Mouse (Mus musculus): ENCODE results near the gene Map2k5.

Map2k5 gene

DNA sequence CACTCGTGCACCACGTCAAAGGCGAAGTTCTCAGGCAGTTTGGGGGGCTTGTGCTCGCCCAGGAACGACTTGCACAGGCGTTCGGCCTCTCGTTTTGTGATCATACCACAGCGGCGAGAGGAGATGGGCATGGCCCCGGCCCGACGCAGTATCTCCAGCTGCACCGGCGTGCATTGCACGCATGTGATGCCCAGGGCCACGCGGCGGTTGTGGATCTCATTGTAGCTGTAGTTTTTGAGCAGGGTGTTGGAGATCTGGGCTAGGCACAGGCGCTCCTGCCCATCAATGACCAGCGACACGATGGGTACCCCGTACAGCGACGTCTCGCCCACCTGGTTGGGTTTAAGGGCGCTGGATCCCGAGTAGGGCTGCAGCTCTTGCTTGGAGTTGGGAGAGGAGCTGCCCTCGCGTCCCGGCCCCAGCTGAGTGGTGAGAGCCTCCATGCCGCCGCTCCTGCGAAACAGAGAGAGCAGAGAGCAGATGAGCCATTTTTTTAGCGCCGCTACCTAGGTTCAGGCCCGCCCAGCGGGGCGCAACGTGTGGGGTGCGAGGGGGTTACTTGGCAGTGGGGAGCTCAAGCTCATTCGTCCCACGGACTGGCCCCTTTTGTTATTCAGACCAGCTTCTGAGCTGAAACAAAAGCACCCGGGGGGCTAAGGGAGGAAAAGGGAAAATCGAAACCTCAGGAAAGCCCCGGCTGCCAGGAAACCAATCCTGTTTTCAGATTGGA, 231.4 kb downstream of the Map2k5 start:
- no peak for DNase-seq (ENCODE audit: low spot score in 2 of 2)

DNA sequence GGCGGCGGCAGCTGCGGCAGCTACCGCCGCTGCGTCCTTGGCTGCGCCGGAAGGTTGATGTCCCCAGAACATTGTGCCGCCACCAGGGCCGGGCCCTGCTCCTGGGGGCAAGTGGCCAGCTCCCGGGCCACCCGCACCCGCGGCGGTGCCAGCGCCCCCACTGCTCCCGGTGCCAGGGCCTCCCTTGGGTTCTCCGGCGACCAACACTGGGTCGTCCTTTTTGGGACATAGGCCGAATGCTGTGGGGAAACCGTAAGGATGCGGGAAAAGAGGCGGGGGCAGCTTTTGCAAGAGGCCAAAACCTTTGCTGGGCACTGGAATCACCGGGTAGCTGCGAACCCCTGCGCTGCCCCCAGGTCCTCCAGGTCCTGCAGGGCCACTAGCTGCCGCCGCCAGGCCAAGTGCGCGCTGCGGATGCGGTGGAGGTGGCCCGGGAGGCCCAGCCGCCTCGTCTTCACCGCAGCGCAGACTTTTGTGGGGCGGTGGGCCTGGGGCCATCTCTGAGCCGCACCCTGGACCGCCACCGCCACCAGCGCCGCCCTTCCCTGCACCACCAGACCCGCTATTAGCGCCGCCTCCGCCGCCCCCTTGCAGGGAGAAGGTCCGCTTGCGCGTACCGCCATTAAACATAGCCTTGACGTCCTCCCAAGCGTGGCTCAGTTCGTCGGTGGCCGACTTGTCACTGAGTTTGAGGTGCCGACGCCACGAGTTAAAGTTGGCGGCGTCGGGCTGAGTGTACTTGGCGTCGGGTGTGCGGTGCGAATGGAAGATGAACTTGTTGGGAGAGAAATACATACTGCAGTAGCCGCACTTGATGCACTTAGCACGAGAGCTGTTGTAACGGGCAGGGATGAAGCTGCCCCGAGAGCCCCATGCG, 232.2 kb downstream of the Map2k5 start:
- no peak for DNase-seq (ENCODE audit: low spot score in 2 of 2)

DNA sequence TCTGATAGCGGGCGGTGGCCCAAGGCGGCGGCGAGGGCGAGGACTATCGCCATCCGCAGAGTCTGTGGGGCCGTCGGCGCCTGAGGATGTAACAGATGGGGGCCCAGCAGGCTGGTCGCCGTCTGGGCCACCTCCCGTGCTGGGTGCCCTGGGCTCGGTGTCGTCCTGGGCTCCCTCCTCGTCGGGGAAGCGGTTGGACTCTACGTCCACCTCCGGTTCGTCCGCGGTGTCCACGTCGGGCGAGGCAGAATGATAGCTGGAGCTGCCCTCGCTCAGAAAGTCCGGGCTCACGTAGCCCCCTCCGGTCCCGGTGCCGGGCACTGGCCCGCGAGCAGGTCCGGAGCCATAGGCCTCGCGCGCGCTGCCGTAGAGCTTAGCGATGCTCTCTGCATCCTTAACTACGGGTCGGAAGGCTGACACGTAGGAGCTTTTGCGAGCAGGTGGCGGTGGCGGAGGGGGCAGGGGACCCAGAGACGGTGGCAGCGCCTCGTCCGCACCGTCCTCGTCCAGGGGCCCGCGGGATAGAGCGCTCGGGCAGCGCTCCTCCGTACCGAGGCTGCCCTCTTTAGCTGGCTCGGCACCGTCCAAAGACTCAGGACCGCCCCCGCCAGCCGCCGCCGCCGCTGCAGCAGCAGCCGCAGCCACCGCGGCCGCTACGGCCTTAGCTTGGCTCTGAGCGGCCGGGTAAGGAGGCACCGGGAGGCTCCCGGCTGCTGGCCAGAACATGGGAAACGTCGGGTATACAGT, 233.0 kb downstream of the Map2k5 start:
- no peak for DNase-seq (ENCODE audit: low spot score in 2 of 2)

DNA sequence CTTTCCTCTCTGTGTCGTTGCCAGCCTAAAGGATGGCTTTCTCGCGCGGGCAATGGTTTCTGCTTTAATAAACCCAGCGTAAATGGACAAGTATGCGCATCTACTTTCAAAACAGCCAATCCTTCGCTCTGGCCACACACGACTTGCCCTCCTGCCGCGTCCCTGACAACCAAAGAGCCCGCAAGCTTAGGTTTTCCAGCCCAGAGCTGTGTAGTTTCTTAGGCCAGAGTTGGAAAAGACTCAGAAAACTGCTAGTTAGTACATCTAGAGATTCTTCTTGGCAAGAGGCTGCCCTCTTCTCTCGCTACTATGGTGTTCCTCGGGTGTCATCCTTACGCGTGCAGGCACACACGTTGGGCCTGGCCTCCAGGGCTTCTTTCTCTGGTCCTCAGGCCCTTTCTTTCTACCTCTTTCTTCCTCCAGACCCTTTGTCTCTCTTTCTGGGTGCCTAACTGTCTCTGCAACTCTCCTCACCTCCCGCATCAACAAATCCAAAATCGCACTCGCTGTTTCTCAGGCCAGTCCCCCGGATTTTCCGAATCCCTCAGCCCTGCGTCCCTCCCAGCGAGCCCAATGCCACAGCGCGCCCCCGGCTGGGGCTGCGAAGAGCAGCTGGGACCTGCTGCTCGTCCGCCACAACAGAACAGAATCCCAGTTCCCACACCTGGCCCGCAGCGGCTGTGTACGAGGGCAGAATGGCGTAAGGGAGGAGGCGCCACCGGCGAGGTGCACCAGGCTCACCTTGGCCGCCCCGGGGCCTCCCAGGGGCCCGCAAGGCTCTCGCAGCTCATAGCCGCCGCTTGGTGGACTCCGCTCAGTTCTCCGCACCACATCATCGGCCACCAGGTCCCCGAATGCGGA, 233.8 kb downstream of the Map2k5 start:
- no peak for DNase-seq (ENCODE audit: low spot score in 2 of 2)

DNA sequence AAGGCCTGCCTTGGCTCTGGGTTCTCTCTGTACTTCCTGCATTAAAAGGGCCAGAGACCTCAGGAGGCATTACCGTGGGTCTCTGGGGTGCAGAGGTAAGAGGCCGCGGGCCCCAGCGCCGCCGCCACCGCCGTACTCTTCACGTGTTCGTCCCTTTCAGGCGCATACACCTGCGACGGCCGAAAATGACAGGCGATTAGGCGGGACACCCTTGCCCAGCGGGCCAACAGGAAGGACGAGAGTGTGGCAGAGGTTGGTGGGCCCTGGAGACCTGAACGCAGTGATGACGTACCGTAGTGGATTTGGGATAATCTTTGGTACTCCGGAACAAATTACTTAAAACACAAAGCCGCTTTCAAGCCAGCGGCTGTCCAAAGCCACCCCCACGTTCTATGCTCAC, 234.5 kb downstream of the Map2k5 start:
- DNase-seq (ENCODE audit: low spot score in 2 of 2) = no peak

DNA sequence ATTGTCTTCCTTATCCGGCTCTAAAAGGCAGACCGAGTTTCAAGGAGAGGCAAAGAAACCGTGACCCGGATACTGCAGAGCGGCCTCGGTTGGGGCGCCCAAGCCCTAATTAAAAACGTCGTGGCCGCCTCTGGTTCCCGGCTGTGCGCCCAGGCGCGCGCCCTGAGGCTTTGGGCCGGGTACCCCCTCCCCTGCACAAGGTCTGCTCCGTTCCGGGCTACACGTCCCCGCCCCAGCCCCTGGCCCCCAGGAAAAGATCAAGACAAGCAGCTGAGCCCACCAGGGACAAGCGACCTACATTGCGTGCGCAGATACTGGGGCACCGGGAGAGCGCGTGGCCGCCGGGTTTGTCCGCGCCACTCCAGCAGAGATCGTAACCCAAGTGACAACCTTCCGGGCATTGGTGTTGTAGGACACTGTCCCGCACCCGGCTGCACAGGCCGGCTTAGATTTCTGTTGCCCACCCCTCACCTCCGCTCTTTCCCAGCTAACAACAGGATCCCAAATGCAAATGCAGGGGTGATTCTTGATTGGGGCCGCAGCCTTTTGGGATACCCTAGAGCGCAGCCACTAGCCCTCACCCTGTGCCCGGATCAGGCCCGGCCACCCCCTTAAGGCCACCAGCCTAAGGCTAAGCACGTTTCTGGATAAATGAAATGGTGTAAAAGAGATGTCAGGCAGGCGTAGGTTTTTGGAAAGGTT, 235.2 kb downstream of the Map2k5 start:
- no peak for DNase-seq (ENCODE audit: low spot score in 2 of 2)

DNA sequence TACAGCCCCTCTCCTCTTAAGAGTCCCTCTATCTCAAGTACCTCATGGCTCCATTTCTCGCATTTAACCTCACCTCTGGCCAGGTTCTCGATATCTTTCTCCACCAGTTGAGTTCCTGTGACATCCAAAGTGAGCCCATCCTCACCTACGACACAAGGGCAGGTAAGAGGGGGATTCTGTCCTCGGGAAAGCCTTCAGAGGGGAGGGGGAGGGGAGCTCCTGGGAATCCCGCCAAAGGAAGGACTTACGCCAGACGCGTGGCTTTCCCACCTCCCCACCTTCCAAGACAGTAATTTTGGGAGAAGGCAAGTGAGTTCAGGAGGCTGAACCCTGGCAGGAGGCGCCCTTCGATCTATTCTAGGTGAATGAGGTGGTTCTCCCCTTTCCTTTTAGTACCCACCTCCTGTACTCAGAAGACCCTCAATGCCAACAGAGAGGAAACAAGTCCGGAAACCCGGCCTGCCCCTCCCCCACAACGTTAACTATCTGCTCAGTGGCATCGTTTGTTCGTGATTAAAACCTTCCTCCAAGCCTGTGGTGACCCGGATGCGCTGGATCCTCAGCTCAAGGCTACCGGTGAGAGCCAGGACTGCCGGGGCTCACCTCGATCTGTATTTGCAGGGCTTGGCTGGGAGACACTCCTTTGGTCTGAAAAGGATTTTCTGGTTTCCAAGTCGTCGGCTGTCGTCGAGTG, 235.9 kb downstream of the Map2k5 start:
- no peak for DNase-seq (ENCODE audit: low spot score in 2 of 2)

DNA sequence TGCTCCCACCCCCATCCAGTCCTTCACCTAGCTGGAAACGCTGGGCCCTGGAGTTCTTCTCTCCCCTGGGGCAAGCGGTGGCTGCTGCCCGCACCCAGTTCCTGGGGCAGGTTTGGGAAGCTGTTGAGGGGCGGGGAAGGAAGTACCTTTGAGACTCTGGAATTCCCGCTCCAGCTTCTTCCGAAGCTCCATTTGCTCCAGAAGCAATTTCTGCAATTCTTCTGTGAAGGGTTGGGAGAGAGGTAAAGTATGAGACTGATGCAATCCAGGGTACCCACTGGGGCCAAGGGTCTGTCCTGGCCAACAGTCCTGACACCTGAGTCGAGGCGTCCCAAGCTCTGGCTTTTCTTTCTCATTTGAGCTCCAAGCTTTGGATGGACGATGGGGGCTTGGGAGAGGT, 237.5 kb downstream of the Map2k5 start:
- DNase-seq (ENCODE audit: low spot score in 2 of 2) = no peak

DNA sequence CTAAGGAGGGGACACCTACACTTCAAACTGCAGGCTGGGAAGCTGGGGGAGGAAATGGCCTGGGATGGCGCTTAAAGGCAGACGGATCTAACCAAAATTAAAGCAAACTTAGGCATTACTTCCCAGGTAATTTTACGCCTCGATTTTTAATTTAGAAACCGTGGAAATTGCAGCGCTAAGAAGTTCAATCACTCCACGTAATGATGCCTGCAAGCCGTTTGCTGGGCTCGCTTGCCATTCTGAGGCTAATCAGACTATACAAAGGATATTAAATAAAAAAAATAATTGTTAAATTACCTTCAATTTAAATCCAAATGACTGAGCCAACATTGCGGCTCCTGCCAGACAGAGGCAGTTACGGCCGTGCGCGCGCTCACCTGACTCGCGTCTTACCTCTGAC, 238.0 kb downstream of the Map2k5 start:
- no peak for DNase-seq (ENCODE audit: low spot score in 2 of 2)

DNA sequence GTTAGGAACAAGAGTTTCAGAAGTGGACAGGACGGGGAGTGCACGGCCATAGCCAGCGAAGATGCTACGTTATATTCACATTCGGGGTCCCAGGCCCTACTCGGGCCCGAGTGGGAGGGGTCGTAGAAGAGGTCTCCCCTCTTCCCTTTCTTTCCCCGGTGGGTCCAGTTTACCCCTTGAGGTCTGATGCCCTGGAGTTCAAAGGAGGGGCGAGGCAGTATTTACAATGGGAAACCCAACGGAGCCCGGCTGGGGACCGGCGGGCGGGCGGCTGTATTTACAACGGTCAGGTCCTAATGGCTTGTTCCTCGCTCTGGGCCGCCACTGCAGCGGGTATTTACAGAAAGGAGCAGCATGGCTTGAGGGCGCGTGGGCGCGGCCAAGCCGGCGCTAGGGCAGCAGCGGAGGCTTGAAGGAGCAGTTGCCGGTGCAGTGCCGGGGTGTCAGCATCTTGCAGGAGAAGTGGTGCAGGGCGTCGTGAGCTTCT, 239.2 kb downstream of the Map2k5 start:
- DNase-seq (ENCODE audit: low spot score in 2 of 2) = no peak

DNA sequence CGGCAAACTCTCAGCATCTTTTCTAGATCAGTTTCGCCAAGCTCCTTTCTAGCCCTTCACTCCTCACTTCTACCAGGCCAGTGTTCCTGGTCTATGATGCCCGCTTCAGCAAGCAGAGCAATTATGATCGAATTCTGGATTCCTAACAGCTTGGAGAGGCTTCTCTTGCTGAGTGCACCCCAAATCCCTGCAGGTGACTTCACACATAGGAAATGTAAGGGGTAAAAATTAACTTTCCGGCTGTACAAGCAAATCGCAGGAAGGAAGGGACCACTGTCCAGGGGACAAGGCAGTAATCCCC, 240.1 kb downstream of the Map2k5 start:
- DNase-seq (ENCODE audit: low spot score in 2 of 2) = no peak

DNA sequence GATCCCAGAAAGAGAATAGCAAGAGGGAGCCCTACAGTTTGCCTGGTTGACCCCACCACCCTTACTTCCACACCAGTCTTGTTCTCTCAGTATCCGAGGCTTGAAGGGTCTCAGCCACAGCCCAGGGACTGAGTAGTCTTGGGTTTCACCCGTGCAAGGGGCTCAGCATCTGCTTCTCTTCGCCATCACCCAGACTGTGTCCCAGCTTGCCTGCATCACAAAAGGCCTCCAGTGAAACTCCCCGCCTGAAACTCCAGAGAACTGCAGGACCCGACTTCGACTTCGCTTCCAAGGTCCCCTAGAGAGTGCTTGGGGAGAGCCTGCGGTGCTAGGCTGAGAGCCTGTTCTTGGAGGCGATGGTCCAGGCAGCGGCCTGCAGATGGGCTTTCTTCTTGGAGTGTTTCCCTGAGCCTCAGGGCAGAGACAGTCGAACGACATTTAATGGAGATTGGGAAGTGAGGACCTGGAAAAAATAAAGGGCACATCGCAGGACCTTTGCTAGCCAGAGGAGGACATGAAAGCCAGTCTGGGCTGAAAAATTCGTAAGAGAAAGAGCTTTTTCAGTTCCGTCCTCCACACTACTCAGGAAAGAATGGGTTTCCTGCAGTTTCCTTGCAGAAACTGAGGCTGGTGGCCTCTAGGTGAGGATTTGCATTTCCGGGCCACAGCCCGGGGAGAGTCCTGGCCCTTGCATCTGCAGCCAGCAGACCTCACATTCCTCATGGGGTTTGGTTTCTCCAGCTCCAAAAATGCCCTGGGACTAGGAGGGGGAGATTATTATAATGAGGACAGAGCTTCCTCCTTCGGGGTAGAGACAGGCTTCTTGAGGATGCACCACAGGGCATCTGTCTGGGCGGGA, 240.7 kb downstream of the Map2k5 start:
- no peak for DNase-seq (ENCODE audit: low spot score in 2 of 2)

DNA sequence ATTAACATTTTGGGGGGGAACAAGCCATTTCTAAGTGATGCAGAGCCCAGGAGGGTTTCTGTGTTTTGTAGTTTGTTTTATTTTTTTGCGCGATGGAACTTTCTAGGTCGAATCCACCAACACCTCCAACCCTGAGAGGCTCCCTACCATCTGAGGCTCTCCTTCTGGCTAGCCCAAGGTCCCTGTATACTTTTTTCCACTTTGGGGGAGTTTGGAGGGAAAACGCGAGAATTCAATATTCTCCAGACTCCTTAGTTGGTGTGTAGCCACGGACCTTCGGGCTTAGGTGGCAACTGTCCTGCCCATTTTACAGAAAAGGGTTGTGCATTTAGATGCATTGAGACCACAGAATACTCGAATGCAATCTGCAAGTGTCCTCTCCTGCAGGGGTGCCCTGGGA, 241.5 kb downstream of the Map2k5 start:
- DNase-seq (ENCODE audit: low spot score in 2 of 2) = no peak

DNA sequence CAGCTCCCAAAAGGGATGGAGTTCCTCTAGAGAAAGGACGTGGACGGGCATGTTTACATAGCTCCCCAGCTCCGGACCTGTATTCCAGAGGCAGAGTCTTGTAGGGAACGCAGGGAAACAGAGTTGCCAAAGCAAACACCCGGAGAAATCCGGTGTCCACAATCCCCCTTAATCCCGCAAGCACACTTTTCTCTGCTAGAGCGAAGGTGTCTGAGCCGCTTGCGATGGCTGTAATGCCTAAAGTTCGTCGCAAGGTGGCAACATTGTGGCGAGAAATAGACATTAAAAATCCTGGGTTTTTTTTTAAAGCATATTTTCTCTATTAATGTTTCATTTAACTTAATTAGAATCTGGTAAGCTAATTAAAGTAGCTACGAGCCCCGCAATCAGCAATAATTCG, 241.9 kb downstream of the Map2k5 start:
- no peak for DNase-seq (ENCODE audit: low spot score in 2 of 2)

DNA sequence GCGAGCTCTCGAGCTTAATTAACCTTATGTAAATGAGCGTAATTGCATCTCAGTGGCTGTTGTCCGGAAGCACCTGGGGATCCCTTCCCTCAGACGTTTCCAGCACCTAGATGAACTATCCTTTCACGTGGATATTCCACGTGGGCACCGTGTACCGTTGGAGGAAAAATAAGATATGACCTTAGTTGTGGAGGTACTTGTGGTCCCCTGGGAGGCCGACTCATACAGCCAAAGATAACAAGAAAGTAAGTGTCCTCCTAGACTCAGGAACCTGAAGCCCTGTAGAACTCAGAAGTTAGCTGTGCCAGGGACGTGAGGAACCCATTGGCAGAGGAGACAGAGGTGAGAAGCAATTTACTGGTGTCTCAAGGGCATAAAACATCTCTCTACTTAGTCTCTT, 242.3 kb downstream of the Map2k5 start:
- DNase-seq (ENCODE audit: low spot score in 2 of 2) = no peak

DNA sequence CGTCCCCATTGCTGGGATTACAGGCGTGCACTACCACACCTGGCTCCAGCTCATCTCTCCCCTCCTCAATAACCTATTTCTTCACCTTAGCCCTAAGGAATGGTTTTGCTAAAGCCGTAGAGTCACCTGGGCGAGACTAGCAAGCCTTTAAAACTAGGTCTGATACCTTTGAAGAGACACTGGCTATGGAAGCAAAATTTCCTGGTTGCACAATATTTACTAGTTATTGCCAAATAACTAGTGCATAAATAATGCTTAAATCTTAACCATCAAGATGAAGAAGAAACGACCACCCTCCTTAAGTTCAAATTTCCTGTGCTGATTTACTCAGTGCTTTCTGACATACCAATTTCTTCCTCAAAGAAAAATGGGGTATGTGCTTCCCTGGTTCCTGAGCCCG, 244.0 kb downstream of the Map2k5 start:
- no peak for DNase-seq (ENCODE audit: low spot score in 2 of 2)

DNA sequence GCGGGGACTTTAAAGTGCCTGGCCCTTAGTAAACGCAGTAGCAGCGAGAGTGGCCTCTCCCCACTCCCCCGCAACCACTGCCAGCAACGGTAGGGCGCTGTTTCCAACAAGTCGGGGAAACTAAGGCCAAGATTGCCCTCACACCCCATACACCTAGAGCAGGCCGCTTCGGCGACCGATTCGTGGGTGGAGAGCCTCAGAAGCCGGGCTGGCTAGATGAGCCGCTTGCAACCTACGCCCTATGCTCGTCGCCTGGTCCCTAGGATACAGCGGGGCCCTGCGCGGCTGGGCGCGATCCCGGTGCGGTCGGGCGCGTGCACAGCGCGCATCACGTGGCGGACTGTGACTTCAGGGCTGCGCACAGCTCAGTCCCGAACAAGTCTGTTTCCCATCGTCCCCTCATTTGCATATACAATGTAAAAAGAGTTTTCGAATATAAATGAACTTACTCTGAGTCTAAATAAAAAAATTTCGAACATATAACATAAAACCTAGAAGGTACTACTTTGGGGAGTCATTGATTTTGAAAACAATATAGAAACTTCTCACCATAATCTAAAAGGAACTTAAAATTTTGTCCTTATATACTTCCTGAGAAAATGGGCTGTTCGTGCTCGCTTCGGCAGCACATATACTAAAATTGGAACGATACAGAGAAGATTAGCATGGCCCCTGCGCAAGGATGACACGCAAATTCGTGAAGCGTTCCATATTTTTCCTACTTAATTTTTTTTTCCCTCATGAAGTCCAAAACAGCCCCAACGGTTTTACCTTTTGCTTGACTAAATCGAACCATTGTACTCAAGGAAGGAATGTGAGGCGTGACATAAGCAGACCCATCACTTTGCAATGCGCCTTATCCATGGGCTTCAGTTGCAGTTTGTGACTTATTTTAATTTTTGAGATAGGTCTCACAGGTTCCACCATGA, 244.8 kb downstream of the Map2k5 start:
- DNase-seq (ENCODE audit: low spot score in 2 of 2) = peak; percentile 93 to 94

DNA sequence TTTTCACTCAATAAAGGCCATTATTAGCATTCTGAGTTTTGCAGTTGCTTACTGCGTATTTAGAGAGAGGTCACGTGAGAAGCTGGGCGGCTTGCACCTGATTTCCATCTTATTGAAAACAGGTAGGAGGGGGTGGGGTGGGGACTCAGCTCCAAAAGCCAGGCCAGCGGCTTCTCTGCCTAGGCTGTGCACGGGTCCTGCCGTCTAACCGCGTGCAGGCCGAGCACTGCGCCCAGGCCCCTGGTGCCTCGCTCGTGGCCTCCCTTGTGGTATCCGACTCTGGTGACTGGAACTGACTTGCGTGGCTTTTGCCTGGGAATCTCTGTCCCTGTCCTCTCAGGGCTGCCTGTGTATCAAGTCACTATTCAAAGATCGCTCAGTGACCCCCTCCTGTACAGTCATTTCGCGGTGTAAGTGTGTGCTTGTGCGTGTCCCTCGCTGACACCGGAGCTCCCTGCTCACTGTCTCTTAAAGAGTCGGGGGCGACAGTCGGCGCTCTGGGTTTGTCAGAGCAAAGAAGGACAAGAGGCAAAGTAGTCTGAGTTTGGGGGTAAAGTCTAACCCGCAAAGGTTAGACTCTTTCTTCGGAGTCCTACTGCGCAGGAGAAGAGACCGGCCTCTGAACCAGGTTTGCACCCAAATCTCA, 245.6 kb downstream of the Map2k5 start:
- DNase-seq (ENCODE audit: low spot score in 2 of 2) = no peak
